Comparison of ENCODE assay signal across 8 mouse cellular contexts in the genomic region with DNA sequence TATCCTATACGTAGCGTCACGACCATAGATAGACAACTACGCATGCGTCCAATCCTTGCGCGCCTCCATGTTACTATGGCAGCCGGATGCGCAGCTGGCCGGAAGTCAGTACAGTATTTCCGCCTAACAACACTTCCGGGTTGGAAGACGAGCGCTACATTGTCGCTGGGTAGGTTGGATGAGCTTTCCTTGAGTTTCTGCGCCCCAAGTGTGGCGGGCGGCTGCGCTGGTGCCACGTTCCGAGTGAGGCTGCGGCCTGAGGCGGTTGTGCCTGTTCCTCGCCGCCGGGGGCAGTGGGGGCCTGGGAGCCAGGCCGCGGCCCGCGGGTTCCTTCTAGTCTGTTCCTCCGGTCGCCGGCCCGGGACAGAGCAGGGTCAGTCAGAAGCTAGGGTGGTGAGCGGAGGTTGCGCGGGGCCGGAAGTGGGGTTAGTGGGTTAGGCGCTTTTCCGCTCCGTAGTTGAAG. TPM values are rescaled to one million over a fixed set of nuclear protein-coding genes. Genes with fewer than 3 reads are reported as not detected.
DNase-seq lines count a peak whose midpoint lies in the region; ATAC-seq lines count a peak whose summit lies in the region.

A gene (plus strand): TSS at position 128 of the 463 bp plus-strand sequence.

- H3K4me2 ChIP-seq in hindbrain, embryonic 12.5 days (replicated peaks): peak within 1 kb of the TSS; percentile 89

- peak; percentile 89 for DNase-seq in Muller cell, postnatal 12 days (ENCODE audit: inconsistent ontology term)
- peak; percentile 92 for DNase-seq in cerebellum, adult 9-11 months
- peak; percentile 89 to 95 for DNase-seq in frontal cortex, adult 2 months (ENCODE audit: extremely low spot score in 1 of 2, low spot score in 1 of 2)
- peak; percentile 74 to 77 for DNase-seq in layer of hippocampus, postnatal 25 days (ENCODE audit: extremely low spot score in 1 of 2, low spot score in 1 of 2)
- peak; percentile 93 for DNase-seq in lung, postnatal 25 days (ENCODE audit: low spot score)
- DNase-seq in retina, embryonic 14.5 days (ENCODE audit: low spot score): peak; percentile 96
- DNase-seq in thymus, postnatal 4 days: peak; percentile 88

- H3K4me3 ChIP-seq in hindbrain, embryonic 12.5 days: peak within 1 kb of the TSS; percentile 87

- H3K27me3 ChIP-seq in hindbrain, embryonic 12.5 days: peaks cover 26% of the 10 kb centered on the region

- peak within 1 kb of the TSS; percentile 80 for H3K9ac ChIP-seq in hindbrain, embryonic 12.5 days

- WGBS in hindbrain, embryonic 12.5 days: under 1% methylated on average over 41 of the region's 41 CpGs

- ATAC-seq in hindbrain, embryonic 12.5 days (ENCODE audit: low FRiP score): peak; percentile 97

- peaks cover 12% of the 10 kb centered on the region for H3K4me1 ChIP-seq in hindbrain, embryonic 12.5 days

- peak within 1 kb of the TSS; percentile 93 for H3K27ac ChIP-seq in hindbrain, embryonic 12.5 days

- no peaks in the 10 kb centered on the region for H3K9me3 ChIP-seq in hindbrain, embryonic 12.5 days (replicated peaks)

- no peaks in the 10 kb centered on the region for H3K36me3 ChIP-seq in hindbrain, embryonic 12.5 days

RNA-seq across cellular contexts. Expression of the gene that starts here (rescaled TPM):
- 11.3 and 16.5 TPM in 2 replicates for polyA plus RNA-seq in frontal cortex, adult 2 months (2012; rRNA removed)
- 11.5 and 12.0 TPM in 2 replicates for polyA plus RNA-seq in hindbrain, embryonic 12.5 days (2016; fragmentation: Nextera tagmentation; extraction: Ambion mirVana)
- 10 to 100 TPM in 1 of 2 experiments, 1 to 10 TPM in 1; 9.1 to 12.8 TPM for total RNA-seq in layer of hippocampus, postnatal 25 days (2021)

Comparison
In these comparisons a context has a peak if more than half of its experiments do, and no peak if none do; other contexts are left out.
1. Peak in every context shown above with its lines: DNase-seq, ATAC-seq, H3K4me3 ChIP-seq and H3K27ac ChIP-seq.